Mouse (Mus musculus): ENCODE measurements around the gene Sec61b.

Gene Sec61b

DNA sequence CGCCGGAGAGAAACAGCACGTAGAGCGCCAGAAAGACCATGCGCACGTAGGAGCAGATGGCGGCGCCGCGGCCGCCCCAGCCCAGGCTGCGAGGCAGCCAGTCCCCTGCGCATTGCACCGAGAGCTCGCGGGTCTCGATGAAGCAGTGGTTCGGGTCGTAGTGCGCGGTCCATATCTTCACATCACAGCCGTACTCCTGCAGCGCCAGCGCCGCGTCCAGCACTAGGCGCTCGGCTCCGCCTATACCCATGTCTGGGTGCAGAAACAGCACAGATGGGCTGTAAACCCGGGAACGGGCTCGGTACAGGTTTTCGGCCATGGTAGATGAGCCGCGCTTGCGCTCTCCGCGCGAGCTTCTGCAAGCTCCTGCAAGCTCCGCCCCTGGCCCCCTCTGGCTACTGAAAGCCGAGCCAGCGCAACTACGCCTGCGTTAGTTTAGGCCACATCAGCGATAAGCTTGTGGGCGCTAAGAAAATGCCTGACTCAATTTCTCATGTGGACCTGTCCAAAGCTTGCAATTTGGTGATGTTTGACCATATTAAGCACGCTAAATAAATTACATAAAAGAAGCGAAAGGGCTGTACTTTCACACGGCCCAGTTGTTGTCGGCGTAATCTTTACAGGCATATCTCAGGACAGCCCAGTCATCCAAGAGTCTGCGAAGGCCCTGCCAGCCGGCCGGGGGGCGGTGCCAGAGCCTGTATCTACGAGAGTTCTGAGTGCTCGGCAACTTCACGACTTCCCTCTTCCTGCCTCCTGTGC lies at the start of gene Sec61b, which contains the start of gene Alg2:
Gene Sec61b (plus strand): TSS at position 691 of the 762 bp plus-strand sequence.
Gene Alg2 (minus strand): TSS at position 366 of the 762 bp plus-strand sequence.
- peak; percentile 96 for DNase-seq (ENCODE audit: low spot score in 2 of 2)

DNA sequence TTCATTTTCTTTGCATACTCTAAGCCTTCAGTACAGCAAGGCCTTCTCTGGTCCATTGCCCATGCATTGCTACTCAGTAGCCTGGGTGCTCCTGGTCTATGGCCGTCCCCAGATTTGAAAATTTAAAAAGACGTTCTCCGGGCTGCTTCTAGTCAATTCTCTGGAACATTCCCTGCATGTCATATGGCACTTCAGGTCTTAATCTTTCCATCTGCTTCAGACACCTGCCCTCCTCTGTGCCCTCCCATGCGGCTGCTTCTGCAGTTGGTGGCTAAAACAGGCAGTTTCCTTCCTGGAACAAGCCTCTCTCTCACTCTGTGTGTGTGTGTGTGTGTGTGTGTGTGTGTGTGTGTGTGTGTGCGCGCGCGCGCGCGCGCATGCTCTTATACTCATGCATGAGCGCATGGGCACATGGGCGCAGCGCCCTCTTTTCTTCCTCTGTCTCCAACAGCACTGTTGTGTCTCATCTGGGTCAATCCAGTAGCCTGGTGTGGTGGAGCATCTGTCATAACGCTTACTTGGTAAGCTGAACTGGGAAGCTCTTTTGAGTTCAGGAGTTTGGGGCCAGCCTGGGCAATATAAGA lies 49.1 kb upstream of the Sec61b start:
- DNase-seq (ENCODE audit: low spot score in 2 of 2) = no peak

DNA sequence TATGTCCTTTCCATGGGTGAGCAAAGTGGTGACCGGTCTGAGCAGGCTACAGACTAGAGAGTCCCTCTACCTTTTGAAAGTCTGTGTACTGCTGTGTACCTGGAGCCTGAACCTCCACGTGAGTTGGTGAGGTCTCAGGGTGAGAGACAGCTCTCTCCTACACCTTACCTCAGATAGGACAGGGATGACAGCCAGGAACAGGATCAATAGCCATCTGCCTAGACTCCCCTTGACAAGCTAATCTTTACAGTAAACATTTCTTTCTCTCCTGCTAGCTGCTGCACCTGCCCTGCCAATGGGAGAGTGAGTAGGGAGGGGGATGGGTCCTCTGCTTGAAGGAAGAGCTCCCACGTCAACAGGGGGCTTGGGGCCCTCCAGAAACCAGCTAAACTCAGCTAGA lies 46.9 kb upstream of the Sec61b start:
- no peak for DNase-seq (ENCODE audit: low spot score in 2 of 2)

DNA sequence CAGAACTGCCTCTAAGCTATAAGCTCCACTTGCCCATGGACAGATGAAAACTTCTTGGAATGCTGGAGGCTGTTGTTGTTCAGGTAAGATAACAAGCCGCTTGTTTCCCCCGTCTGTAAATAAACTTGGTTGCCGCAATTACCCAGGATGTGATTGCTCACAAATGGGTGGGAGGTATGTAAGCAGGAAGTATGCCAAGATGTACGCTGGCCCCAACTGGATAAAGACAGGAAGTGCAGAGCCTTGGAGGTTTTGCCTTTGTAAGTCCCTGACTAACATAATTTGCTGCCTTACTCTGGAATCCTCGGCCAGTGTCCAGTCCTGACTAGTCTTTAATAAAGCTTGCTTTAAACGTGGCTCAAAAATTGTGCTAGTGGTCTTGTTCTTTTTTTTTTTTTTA lies 43.9 kb upstream of the Sec61b start:
- DNase-seq (ENCODE audit: low spot score in 2 of 2) = no peak

DNA sequence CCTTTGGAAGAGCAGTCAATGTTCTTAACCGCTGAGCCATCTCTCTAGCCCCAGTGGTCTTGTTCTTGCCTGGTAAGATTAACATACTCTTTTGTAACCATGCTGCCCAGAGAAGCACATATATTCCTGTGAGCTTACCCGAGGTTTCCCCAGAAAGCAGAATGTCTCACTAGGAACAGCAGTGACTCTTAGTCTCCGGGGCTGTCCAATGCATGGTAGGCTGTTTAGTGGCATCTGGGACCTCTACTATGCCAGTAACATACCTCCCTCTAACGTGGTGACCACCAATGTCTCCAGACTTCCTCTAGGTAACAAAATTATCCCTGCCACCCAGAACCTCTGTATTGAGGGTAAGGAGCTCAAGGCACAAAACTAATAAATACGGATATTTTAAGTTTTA lies 43.4 kb upstream of the Sec61b start:
- DNase-seq (ENCODE audit: low spot score in 2 of 2) = no peak

DNA sequence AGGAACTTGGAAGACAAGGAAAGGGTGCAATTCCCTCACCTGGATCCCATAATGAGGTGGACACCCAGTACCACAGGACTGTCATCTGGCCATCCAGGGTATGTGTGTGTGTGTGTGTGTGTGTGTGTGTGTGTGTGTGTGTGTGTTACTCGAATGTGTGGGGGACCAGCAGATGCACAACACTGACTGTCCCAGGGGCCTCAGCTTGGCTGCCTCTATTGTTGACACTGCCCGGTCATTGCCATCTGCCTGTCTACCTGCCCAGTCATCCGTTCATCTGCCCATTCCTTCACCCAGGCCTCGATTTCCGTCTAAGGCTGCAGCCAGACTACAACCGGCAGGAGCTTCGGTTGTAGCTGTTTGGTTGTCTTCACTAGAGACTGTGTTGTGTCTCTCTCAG lies 41.7 kb upstream of the Sec61b start:
- no peak for DNase-seq (ENCODE audit: low spot score in 2 of 2)

DNA sequence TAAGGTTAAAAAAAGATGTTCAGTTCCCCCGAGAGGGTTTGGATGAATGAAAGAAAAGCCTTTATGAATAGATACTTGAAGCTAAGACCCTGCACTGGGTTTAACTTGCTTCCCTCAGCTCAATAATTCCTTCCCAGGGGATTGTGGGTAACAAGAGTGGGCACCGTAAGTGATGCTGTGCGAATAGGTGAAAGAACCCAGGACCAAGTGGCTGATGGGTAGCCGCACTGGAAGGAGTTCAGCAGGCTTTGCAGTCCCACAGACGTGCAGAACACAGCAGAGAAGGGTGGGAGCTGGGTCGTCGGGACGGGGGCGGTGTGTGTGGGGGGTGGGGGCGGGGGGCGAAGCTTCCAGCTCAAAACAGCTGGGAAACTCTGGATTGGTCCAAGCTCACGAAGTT lies 39.3 kb upstream of the Sec61b start:
- no peak for DNase-seq (ENCODE audit: low spot score in 2 of 2)

DNA sequence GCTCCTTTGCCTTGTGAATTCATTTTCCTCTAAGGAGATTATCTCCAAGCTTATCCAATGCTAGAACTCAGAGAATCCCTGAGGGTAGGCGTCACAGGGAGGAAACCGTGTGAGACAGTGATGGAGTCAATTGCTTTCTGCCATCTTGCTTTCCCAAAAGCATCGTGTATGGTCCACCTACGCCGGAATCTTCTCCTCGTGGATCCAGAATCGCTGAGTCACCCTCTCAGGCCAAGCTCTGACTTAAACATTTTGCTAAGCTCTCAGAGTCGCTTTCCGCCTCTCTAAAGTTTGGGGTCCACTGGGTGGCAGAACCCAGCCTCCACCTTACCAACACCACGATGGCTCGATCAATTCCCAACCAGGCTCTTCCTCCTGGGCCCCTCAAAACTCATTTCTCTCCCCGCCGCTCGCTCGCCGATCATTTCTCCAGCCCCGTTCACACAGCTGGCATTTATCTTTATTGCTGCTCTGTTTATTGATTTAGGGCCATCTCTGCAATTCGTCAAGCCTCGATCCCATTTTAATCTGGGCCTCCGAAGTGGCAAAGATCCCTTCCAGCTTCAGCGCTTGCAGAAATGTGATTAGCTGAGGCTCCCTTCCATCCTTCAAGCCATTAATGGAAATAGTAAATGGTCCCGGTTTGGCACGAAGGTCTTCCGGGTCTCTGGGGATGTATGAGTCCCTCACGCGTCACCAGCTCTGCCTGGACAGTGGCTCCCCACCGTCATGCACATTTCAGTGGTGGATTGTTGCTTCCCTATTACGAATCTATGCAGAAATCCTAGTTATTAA lies 38.7 kb upstream of the Sec61b start:
- peak in 1 of 2 experiments; percentile 51 for DNase-seq (ENCODE audit: low spot score in 2 of 2)

DNA sequence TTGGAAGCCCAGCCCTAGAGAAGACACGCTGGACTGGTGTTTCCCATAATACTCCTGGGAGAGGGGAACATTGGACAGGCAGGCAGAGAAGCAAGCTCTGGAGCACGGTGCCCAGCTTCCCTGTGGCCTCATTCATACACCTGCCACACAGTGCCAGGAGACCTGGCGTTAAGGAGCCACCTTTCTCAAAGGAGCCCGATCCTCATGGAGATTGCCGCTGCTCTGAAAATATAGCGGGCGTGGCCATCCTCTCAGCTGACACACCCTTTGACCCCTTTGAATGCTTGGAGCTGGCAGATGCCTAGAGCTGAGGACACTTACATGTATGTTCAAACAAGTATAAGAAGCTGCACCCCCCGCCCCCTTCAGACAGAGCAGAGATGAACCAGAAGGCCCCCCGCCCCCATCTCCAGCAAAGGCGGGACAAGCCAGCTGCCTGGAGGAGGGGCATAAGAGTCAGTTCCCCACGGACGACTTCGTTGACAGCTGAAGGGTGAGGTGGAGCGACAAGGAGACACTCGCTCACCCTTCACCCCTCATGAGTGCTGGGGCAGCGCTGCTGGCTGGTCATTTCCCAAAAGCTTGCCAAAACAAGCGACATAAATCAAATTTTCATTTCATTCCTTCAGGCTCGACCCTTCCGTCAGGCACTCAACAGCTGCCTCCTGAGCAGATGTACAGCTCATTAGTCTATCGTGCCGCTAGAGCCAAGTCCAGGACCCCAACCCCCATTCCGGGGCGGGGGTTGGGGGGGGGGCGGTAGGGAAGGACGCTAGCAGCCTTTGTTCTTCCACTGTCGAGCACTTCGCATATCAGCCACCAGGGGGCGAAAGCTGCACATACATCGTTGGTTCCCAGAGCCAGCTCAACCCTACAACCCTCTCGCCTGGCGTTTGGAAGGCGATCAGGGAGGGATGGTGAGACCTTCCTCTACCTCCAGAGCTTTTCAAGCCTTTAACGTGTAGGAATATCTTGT lies 36.8 kb upstream of the Sec61b start:
- DNase-seq (ENCODE audit: low spot score in 2 of 2) = peak; percentile 61 to 87

DNA sequence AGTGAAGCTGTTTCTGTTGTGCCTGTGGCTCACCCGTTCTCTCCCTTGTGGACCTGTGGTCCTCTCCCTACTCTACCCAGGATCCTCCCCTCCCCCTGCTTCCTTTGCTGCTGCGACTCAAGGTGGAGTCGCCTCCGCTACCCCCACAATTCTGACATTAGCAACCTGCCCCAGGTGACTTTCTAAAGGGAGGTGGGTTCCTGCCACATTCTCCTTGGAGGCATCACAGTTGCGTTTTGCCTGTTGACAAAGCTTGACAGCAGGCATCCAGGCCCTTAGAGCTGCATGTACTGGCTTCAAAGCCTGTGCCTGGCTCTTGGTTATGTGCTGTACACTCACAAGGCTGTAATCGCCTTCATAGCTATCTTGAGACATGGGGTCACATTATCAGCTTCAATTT lies 35.5 kb upstream of the Sec61b start:
- DNase-seq (ENCODE audit: low spot score in 2 of 2) = peak in 1 of 2 experiments; percentile 48

DNA sequence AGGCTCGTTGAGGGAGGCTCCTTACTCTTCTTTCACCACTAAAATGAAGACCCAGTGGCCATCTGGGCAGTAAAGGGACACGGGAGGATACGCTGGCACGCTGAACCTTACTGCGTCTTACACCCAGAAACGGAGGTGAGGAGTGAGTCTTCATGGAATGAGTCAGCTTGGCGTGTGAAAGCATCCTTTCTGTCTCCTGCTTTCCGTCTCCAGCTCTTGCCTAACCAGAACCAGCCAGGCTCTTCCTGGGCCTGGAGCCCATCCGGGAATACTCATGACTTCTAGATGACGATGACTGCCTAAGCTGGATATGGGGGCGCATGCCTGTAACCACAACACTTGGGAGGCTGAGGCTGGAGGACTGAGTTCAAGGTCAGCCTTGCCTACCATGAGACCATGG lies 33.5 kb upstream of the Sec61b start:
- DNase-seq (ENCODE audit: low spot score in 2 of 2) = no peak

DNA sequence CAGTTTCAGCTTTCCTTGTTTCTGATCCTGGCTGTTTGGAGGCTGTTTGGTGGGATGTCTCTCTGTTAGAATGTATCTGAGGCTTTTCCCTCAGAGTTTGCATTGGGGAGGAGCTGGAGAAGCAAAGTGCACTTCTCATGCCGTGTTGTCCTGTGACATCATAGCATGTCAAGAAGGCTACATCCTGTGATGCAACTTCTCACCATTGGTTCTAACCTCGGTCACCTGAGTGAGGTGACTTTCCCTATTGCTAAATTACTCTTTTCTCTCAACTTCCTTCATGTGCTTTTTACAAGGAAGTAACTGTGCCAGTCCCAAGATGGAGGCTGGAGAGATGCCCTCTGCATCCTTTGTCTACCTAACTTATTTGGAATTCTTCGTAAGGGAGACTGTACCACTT lies 25.9 kb upstream of the Sec61b start:
- no peak for DNase-seq (ENCODE audit: low spot score in 2 of 2)

DNA sequence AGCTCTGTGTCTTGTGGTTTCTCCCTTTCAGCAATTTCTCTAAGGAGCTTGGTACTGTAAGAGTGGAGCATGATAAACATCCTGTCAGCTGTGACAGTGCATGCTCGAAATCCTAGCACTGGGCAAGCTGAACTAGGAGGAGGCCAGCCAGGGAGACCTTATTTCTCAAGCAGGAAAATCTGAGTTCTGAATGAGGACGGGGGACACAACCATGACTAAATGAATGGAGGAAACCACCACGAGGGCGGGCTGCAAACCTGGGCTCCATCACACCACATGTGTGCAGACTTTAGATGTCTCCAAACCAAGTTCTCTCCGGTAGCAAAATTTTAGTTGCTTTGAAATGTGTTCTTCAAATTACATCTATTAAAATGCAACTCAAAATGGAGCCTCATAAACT lies 25.3 kb upstream of the Sec61b start:
- DNase-seq (ENCODE audit: low spot score in 2 of 2) = no peak

DNA sequence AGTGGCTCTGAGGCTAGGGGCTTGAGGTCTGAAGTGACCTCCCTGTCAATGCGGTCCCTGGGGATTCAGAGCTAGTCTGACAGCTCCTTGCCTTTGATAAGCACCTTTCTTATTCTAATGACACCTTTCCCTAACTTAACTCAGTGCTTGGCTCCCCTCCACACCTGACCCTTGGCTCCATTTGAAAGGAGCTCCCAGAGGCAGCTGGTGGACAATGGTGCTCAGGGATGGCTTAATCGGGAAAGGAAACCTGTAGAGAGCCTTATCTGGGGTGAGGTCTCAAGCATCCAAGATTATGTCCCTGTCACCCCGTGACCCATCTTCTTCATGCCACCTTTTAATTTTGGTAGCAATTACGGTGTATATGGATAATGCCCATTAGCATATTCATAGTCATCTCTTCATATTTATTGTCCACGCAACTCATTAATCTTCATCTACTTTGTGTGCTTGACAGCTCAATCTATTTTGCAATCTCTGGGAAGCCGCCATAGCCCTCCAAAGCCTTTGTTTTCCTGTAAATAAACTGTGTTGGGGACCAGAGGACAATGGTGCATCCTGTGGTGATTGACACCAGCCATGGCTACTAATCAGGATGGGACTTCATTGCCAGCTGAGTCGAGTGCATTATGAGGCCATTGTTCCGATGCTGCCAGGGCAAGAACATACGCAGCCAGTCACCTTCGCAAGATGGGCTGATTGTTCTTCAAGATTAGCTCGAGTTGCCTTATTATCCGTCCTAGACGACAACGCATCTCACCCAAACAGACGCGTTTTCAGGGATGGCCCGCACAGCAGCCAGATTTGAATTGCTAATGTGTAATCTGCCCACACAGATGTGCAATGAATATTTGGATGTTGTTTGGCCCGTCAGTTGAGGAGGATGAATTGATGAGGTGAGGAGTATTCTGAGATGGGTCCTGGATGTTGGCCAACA lies 24.6 kb upstream of the Sec61b start:
- DNase-seq (ENCODE audit: low spot score in 2 of 2) = no peak

DNA sequence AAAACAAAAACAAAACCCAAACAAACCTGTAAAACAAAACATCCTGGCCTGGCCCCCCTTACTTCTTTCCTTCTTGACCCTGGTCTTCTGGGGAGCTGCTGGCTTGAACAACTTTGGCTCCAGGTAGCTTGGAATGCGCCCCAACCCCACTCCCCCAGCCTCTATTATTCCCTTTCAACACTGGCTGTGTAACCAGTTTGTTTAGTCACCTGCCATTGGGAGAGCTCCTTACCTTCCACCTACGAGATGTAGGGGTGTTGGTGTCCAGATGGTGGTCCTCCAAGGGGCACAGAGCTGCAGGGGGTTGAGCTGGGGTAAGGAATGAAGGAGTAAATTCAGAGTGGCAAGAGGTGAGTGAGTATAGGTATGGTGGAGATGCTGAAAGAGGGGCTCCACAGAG lies 7.3 kb upstream of the Sec61b start:
- no peak for DNase-seq (ENCODE audit: low spot score in 2 of 2)

DNA sequence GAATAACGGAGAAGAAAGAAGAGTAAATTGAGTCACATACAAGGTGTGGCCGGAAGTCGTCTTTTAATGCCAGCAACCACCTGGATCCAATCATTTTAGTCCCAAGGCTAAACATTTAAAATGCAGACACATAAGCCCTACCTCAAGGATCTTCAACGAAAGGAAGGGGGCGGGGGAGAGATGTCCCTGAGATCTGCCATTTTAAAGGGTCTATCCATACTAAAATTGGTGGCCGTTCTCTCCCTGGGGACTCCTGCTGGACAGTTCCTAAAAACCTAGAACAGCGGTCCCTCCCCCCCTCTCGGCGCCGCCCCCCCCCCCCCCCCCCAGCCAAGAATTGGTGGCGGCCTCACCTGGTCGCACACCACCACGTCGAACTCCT lies 881 bp upstream of the Sec61b start:
- DNase-seq (ENCODE audit: low spot score in 2 of 2) = no peak

DNA sequence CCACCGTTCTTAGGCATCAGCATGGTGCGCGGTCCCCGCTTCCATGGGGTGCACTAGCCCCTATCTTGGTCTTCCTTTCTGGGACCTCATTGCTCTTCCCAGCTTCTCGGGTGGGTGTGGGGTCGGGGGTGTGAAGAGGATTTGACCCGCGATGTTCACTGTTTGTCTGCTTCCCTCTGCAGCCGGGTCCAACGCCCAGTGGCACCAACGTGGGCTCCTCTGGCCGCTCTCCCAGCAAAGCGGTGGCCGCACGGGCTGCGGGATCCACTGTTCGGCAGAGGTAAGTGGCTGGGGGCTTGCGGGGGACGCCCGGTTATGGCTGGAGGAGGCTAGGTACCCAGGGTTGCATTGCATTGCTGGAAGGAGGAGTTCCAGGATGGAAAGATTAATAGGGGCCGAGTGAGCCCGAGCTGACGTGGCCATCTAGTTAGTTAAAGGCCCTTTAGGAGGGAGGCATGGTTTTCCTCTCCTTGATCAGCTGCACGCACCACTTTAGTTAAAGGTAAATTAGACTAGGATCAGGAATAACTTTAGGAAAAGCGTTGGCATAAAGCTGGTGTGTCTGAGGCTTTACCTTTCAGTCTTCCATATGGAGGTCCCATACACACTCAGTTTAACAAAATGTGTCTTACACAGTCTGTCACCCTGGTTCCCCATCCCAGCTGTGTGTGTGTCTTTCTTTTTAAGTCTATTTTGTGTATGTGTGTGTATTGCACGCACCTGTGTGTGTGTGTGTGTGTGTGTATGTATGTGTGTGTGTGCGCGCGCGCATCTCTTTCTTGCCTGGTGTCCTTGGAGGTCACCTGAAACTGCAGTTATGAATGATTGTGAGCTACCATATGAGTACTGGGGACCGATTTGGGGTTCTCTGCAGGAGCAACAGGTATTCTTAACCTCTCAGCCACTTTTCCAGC lies 529 bp downstream of the Sec61b start:
- DNase-seq (ENCODE audit: low spot score in 2 of 2) = peak in 1 of 2 experiments; percentile 57

DNA sequence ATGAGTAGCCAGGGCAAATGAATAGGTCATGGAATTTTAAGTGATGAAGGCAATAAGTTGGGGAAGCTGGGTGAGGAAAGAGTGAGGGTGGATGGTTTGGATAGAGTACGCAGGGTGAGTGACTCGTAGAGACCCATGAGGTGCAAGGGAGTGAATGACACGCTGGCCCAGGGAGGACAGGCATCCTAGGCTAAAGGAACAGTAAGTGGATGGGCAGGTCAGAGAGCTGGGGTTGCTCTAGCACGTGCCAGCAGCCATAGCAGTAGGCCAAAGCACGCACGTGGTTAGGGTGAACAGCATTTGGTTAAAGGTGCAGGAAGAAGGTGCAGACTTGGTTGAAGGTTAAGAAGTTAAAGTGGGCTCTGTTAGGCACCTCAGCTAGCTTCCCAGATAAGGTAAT lies 3.1 kb downstream of the Sec61b start:
- DNase-seq (ENCODE audit: low spot score in 2 of 2) = peak in 1 of 2 experiments; percentile 51

DNA sequence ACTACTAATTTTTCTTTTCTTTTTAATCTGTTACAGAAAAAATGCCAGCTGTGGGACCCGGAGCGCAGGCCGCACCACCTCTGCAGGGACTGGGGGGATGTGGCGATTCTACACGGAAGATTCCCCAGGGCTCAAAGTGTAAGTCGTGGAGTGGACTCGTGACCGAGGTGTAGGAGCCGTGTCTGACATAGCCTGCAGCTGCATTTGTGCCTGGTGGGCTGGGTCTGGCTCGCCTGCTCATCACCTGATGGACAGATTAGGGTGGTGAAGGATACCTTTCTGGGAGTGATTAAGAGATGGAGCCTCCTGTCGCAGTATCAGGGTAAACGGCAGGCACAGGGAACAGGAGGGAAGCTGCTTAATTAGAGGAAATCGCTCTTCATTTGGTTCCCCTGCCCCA lies 5.6 kb downstream of the Sec61b start:
- no peak for DNase-seq (ENCODE audit: low spot score in 2 of 2)
